Mouse (Mus musculus): ENCODE results near the gene Ccn2. TPM values are rescaled to one million over a fixed set of nuclear protein-coding genes. Genes with fewer than 3 reads are reported as not detected.
"Not testable (repeated sequence)": the region's sequence is repeated elsewhere in the genome, so short reads cannot be mapped to it uniquely, and the experiment has no call there.

The Ccn2 gene
- polyA plus RNA-seq, 1 experiment from 2014 or later, result 3.3 TPM

DNA sequence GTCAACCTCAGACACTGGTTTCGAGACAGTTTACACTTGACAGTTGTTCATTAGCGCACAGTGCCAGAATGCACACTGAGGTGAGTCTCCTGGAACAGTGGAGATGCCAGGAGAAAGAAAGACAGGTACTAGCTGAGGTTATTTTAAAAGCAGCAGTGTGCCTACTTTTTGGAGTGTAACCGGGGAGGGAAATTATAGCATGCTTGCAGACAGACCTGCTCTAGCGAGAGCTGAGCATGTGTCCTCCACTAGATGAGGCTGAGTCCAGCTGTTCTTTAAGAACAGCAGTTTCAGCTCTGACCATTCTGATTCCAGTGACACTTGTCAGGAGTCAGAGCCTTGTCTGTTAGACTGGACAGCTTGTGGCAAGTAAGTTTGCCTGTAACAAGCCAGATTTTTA lies 2.5 kb downstream of the Ccn2 start:
- WGBS, result 78% methylated on average over 4 of the region's 4 CpGs
- ATAC-seq (ENCODE audit: low FRiP score) (no peak), DNase-seq (ENCODE audit: low spot score) (no peak)
- Histone ChIP-seq H3K4me3 (replicated peaks; ENCODE audit: low read length) (no peak overlapping the region), H3K27me3 (ENCODE audit: control insufficient read depth, insufficient read depth, low read length) (no peaks in the 10 kb centered on the region), H3K9ac (no peak overlapping the region), H3K36me3 (replicated peaks; ENCODE audit: control insufficient read depth, insufficient read depth) (no peaks in the 10 kb centered on the region), H3K4me2 (replicated peaks) (no peak overlapping the region), H3K27ac (no peak overlapping the region), H3K4me1 (replicated peaks; ENCODE audit: control insufficient read depth, insufficient read depth, low read length) (no peaks in the 10 kb centered on the region; the same call in 1 of the 2 replicates), H3K9me3 (ENCODE audit: control insufficient read depth, low read length) (no peaks in the 10 kb centered on the region)

- no peaks in the 10 kb centered on the region for H3K9me3 ChIP-seq (ENCODE audit: control insufficient read depth, low read length)
- no peaks in the 10 kb centered on the region for H3K27me3 ChIP-seq (ENCODE audit: control insufficient read depth, insufficient read depth, low read length)
- ATAC-seq (ENCODE audit: low FRiP score) (no peak), DNase-seq (ENCODE audit: low spot score) (no peak)
- no peaks in the 10 kb centered on the region; the same call in 1 of the 2 replicates for H3K4me1 ChIP-seq (replicated peaks; ENCODE audit: control insufficient read depth, insufficient read depth, low read length)
- no peaks in the 10 kb centered on the region for H3K36me3 ChIP-seq (replicated peaks; ENCODE audit: control insufficient read depth, insufficient read depth)
- no peak overlapping the region for H3K27ac ChIP-seq
- H3K4me2 ChIP-seq (replicated peaks), result no peak overlapping the region
- H3K4me3 ChIP-seq (replicated peaks; ENCODE audit: low read length), result no peak overlapping the region
- no peak overlapping the region for H3K9ac ChIP-seq
- 76% methylated on average over 6 of the region's 6 CpGs for WGBS
These were observed 3.5 kb downstream of the Ccn2 start for GRCm38 (mm10) chr10:24598693-24599092.

DNA sequence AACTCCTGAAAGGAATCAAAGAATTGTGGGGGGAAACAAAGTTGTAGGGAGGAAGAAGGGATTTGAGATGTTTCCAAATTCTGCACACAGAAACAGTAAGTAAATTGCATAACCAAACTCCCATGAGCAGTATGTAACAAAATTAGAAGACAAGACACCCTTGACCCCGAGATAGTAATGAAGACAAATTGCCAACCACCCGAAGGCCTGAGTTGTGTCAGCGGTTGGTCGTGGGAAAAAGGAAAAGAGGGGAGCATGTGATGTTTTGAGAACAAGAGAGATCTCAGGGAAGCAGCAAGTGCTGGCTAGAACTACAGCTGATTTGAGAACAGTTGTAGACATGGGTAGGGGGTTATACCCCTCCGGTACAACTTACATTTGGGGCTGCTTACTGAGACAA lies 4.6 kb downstream of the Ccn2 start:
- Histone ChIP-seq H3K4me2 (replicated peaks) (no peak overlapping the region), H3K9ac (no peak overlapping the region), H3K9me3 (ENCODE audit: control insufficient read depth, low read length) (no peaks in the 10 kb centered on the region), H3K27me3 (ENCODE audit: control insufficient read depth, insufficient read depth, low read length) (no peaks in the 10 kb centered on the region), H3K27ac (no peak overlapping the region), H3K36me3 (replicated peaks; ENCODE audit: control insufficient read depth, insufficient read depth) (no peaks in the 10 kb centered on the region), H3K4me3 (replicated peaks; ENCODE audit: low read length) (no peak overlapping the region), H3K4me1 (replicated peaks; ENCODE audit: control insufficient read depth, insufficient read depth, low read length) (no peaks in the 10 kb centered on the region; the same call in 1 of the 2 replicates)
- WGBS, result 65% methylated on average over 5 of the region's 5 CpGs
- no peak for DNase-seq (ENCODE audit: low spot score)
- no peak for ATAC-seq (ENCODE audit: low FRiP score)

DNA sequence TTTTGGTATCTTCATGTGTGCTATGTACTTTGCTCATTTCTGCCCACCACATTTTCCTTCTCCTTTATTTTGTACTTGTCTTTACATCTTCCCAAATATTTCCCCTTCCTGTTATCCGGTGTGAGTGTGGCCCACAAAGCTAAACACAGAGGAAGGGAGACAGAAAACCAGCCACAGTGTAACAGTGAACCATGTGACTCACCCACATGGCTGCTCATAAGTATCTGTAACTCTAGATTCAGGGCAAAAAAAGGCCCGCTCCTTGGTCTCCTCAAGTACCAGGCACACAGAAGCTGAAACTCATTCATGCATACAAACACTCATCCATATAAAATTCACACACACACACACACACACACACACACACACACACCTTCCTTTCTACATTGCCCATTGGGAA lies 7.8 kb downstream of the Ccn2 start:
- Histone ChIP-seq H3K9ac (no peak overlapping the region), H3K4me1 (replicated peaks; ENCODE audit: control insufficient read depth, insufficient read depth, low read length) (no peaks in the 10 kb centered on the region), H3K4me2 (replicated peaks) (no peak overlapping the region), H3K9me3 (ENCODE audit: control insufficient read depth, low read length) (no peaks in the 10 kb centered on the region), H3K27ac (no peak overlapping the region), H3K27me3 (ENCODE audit: control insufficient read depth, insufficient read depth, low read length) (no peaks in the 10 kb centered on the region), H3K36me3 (replicated peaks; ENCODE audit: control insufficient read depth, insufficient read depth) (no peaks in the 10 kb centered on the region), H3K4me3 (replicated peaks; ENCODE audit: low read length) (no peak overlapping the region)
- WGBS, result 92% methylated on average over 2 of the region's 2 CpGs
- ATAC-seq (ENCODE audit: low FRiP score) (no peak), DNase-seq (ENCODE audit: low spot score) (no peak)

- H3K9ac ChIP-seq, result no peak overlapping the region
- H3K4me3 ChIP-seq (replicated peaks; ENCODE audit: low read length), result no peak overlapping the region
- no peaks in the 10 kb centered on the region for H3K9me3 ChIP-seq (ENCODE audit: control insufficient read depth, low read length)
- H3K4me1 ChIP-seq (replicated peaks; ENCODE audit: control insufficient read depth, insufficient read depth, low read length), result no peaks in the 10 kb centered on the region
- ATAC-seq (ENCODE audit: low FRiP score), result no peak
- no peak overlapping the region for H3K27ac ChIP-seq
- DNase-seq (ENCODE audit: low spot score), result no peak
- no peaks in the 10 kb centered on the region for H3K36me3 ChIP-seq (replicated peaks; ENCODE audit: control insufficient read depth, insufficient read depth)
- no peak overlapping the region for H3K4me2 ChIP-seq (replicated peaks)
- H3K27me3 ChIP-seq (ENCODE audit: control insufficient read depth, insufficient read depth, low read length), result no peaks in the 10 kb centered on the region
These were observed 8.5 kb downstream of the Ccn2 start for GRCm38 (mm10) chr10:24603727-24604126.

GRCm38 (mm10) chr10:24609146-24609545 lies 13.9 kb downstream of the Ccn2 start:
- ATAC-seq (ENCODE audit: low FRiP score) (no peak), DNase-seq (ENCODE audit: low spot score) (no peak)
- 91% methylated on average over 3 of the region's 3 CpGs for WGBS

GRCm38 (mm10) chr10:24609766-24610165 lies 14.5 kb downstream of the Ccn2 start:
- H3K9me3 ChIP-seq (ENCODE audit: control insufficient read depth, low read length), result no peaks in the 10 kb centered on the region
- H3K4me3 ChIP-seq (replicated peaks; ENCODE audit: low read length), result no peak overlapping the region
- H3K36me3 ChIP-seq (replicated peaks; ENCODE audit: control insufficient read depth, insufficient read depth), result no peaks in the 10 kb centered on the region
- DNase-seq (ENCODE audit: low spot score) (no peak), ATAC-seq (ENCODE audit: low FRiP score) (no peak)
- H3K4me2 ChIP-seq (replicated peaks), result no peak overlapping the region
- no peak overlapping the region for H3K27ac ChIP-seq
- no peak overlapping the region for H3K9ac ChIP-seq
- 93% methylated on average over 9 of the region's 9 CpGs for WGBS
- H3K27me3 ChIP-seq (ENCODE audit: control insufficient read depth, insufficient read depth, low read length), result no peaks in the 10 kb centered on the region
- H3K4me1 ChIP-seq (replicated peaks; ENCODE audit: control insufficient read depth, insufficient read depth, low read length), result no peaks in the 10 kb centered on the region

More at GRCm38 (mm10) chr10:24609146-24609545, 13.9 kb downstream of the Ccn2 start:
- Histone ChIP-seq H3K9ac (no peak overlapping the region), H3K27me3 (ENCODE audit: control insufficient read depth, insufficient read depth, low read length) (no peaks in the 10 kb centered on the region), H3K4me2 (replicated peaks) (no peak overlapping the region), H3K27ac (no peak overlapping the region), H3K4me1 (replicated peaks; ENCODE audit: control insufficient read depth, insufficient read depth, low read length) (no peaks in the 10 kb centered on the region), H3K4me3 (replicated peaks; ENCODE audit: low read length) (no peak overlapping the region), H3K9me3 (ENCODE audit: control insufficient read depth, low read length) (no peaks in the 10 kb centered on the region), H3K36me3 (replicated peaks; ENCODE audit: control insufficient read depth, insufficient read depth) (no peaks in the 10 kb centered on the region)

DNA sequence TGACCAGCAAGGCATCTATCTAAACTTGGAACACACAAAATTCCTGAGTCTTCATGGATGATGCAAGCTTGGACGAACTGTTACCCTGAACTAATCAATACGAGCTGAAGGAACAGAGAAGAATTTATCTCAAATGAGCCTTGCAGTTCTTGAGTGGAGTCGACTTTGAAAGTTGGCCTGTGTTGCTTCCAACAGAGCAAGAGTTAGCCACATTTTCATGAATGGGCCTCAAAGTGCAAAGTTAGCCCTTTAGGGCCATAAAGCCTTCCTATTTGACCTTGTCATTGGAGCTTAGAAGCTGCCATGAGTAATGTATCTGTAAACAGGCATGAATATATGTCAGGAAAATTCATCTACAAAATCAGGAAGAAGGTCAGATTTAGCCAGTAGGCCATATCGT lies 19.5 kb downstream of the Ccn2 start:
- no peaks in the 10 kb centered on the region for H3K27me3 ChIP-seq (ENCODE audit: control insufficient read depth, insufficient read depth, low read length)

GRCm38 (mm10) chr10:24615799-24616198 lies 20.6 kb downstream of the Ccn2 start:
- WGBS, result 86% methylated on average over 6 of the region's 6 CpGs
- H3K9me3 ChIP-seq (ENCODE audit: control insufficient read depth, low read length), result no peaks in the 10 kb centered on the region
- no peak overlapping the region for H3K4me3 ChIP-seq (replicated peaks; ENCODE audit: low read length)
- no peaks in the 10 kb centered on the region for H3K36me3 ChIP-seq (replicated peaks; ENCODE audit: control insufficient read depth, insufficient read depth)
- H3K27me3 ChIP-seq (ENCODE audit: control insufficient read depth, insufficient read depth, low read length), result no peaks in the 10 kb centered on the region
- H3K27ac ChIP-seq, result no peak overlapping the region
- no peaks in the 10 kb centered on the region for H3K4me1 ChIP-seq (replicated peaks; ENCODE audit: control insufficient read depth, insufficient read depth, low read length)
- no peak overlapping the region for H3K4me2 ChIP-seq (replicated peaks)
- no peak overlapping the region for H3K9ac ChIP-seq
- no peak for ATAC-seq (ENCODE audit: low FRiP score)
- no peak for DNase-seq (ENCODE audit: low spot score)

More for the DNA sequence above, 19.5 kb downstream of the Ccn2 start:
- ATAC-seq (ENCODE audit: low FRiP score), result no peak
- Histone ChIP-seq H3K9me3 (ENCODE audit: control insufficient read depth, low read length) (no peaks in the 10 kb centered on the region), H3K4me3 (replicated peaks; ENCODE audit: low read length) (no peak overlapping the region), H3K4me2 (replicated peaks) (no peak overlapping the region), H3K27ac (no peak overlapping the region), H3K9ac (no peak overlapping the region), H3K36me3 (replicated peaks; ENCODE audit: control insufficient read depth, insufficient read depth) (no peaks in the 10 kb centered on the region), H3K4me1 (replicated peaks; ENCODE audit: control insufficient read depth, insufficient read depth, low read length) (no peaks in the 10 kb centered on the region)
- 92% methylated on average over 4 of the region's 4 CpGs for WGBS
- DNase-seq (ENCODE audit: low spot score), result no peak

- H3K4me3 ChIP-seq (replicated peaks; ENCODE audit: low read length); H3K27ac ChIP-seq; ATAC-seq (ENCODE audit: low FRiP score); H3K9me3 ChIP-seq (ENCODE audit: control insufficient read depth, low read length); H3K36me3 ChIP-seq (replicated peaks; ENCODE audit: control insufficient read depth, insufficient read depth); H3K27me3 ChIP-seq (ENCODE audit: control insufficient read depth, insufficient read depth, low read length); H3K4me1 ChIP-seq (replicated peaks; ENCODE audit: control insufficient read depth, insufficient read depth, low read length); H3K4me2 ChIP-seq (replicated peaks); DNase-seq (ENCODE audit: low spot score); H3K9ac ChIP-seq: not testable (repeated sequence)
- 88% methylated on average over 1 of the region's 1 CpGs for WGBS
These were observed 21.3 kb downstream of the Ccn2 start for GRCm38 (mm10) chr10:24616572-24616971.
